Mouse (Mus musculus) lung, adult 18-20 months (tissue): ENCODE data around the gene Vav2.

Experiments used
- DNase-seq, 2 experiments: peaks; one replicate each; pipeline ENCODE4 v3.0.0; 2022; ENCODE audit warnings: mixed read lengths in 2 of 2

Gene Vav2

DNA sequence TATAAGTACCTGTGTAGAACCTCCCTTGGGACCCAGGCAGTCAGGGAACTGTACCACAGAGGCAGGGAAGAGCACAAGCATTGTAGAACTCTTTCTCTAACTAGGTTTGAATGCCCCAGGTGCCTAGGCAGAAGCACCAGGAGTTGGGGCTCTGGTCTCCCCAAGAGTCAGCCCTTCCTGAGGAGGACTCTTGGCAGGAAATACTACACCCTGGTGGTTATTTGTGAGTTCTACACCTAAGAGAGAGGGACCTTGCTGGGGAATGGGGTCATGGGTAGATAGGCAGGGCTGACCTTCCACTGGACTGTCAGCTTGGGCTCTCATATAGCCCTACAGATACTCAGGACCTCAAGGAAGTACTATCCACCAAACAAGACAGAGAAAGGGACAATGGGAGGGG is 175.4 kb downstream of the Vav2 start:
- DNase-seq, result no peak

DNA sequence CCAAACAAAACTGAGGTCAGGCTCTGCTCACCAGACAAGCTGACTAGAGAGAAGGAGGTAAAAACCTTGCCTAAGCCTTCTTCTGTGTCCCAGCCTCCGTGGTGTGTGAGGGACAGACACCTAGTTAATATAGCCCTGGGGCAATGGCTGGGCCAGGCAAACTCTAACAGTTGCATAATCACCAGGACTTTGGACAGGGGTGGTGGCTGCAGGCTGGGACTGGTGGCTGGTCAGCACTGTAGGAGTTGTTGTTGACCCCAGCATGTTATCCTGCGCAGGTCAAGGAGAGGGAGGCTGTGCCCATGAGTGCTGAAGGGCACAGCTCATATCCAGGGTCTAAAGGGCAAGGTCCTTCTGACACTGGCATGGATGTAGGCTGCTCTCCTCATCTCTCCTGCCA is 178.6 kb downstream of the Vav2 start, which contains the start of gene Sardh:
TSS of gene Sardh (minus strand) at position 127 of the 400 bp plus-strand sequence.
- DNase-seq, result no peak

DNA sequence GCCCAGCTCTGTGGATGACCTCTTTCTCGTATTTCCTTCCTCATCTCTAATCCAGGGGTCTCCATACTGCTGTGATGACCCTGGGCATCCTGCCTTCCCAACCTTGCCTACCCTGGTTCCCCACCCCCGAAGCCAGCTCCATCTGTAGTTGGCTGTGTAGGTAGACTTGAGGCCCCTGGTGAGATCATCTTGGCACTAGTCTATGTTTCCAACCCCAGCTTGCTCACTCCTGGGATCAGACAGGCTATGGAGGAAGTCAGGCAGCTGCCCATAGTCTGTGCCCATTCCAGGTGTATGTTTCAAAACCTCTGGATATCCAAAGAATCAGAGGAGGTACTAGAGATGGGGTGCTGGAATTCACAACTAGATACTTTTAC is 179.4 kb downstream of the Vav2 start:
- DNase-seq, result no peak

DNA sequence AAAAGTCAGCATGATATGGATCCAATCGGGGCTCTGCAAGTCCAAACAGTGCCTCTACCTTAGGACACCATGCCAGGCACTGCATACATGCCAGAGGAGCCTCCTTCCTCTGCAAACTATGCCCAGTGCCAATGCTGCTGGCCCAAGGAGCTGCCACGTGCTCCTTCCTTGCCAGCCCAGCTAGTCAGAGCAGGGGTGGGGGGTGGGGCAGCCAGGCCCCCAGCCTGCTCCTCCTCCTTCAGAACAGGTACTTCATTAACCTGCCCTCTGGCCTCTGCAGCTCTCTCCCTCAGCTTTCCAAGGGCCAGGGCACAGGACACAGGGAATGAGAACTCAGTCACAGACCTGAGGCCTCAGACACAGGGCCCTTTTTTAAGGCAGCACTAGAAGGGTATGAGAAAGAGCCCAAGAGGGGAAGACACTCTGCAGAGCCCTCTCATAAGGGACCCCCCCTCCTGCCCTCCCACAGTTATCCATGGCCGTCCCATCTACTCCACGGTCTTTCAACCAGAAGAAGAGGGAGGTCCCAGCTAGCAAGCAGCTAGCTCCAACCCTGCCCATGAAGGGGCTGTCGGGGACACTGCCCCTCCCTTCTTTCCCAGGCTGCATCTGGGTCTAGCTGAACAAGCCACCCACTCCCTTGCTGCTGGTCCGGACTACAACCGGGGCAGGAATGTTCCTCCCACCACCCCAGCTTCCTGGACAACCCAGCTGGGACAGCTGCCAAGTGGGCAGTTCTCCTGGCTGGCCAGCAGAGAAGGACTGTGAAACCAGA is 179.9 kb downstream of the Vav2 start:
- peak; percentile 91 to 94 for DNase-seq

DNA sequence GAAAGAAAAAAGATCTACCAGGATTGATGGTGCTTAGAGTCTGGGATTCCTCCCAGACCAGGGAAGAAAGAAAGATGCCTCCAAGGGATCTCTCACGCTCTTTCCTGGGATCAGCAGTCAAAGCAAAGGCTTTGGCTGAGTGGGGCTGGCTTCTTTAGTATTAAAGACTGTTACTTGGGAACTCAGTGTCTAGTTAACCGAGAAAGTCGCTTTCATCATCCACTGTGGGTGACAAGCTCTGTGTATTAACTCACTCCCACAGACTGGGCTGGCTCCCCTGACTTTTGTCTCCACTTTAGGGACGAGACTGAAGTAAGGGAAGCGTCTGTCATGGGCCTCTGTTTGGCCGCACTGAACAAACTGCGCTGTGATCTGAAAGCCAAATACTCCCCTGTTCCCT is 180.9 kb downstream of the Vav2 start:
- no peak for DNase-seq

DNA sequence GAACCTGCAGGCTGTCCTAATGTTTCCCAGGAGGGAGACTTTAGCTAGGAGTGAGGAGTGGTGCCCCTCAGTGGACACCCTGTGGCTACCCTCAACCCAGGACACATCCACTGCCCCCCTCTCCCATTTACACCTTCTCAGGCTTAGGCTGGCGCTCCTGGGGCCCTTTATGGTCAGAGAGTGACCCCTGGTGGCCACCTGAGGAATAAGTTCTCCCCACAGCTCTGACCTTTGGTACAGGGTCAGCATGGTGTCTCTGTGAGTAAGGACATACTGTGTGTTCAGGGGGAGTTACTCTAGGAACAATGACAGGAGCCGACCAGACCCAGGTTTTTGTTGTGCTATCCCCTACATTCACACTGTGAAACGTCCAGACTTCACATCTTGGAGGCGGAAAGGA is 189.5 kb downstream of the Vav2 start:
- peak; percentile 56 to 64 for DNase-seq

DNA sequence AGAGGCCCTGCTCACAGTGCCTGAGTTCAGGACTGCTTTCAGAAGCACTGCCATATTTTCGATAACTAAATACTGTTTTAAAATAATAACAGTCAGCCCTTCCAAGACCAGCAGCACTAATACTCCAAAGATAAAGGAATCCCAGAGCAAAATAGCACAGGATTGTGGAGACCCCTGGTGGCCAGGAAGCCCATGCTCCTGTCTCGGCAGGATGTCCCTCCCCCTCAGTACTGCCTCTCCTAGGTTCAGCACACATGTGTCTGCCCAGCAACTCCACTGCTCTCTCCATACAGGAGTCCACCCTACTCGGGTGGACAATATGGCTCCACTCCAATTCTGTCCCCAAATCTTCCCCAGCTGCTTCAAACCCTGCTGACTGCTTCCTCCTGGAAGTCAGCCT is 191.1 kb downstream of the Vav2 start:
- peak; percentile 23 to 34 for DNase-seq

DNA sequence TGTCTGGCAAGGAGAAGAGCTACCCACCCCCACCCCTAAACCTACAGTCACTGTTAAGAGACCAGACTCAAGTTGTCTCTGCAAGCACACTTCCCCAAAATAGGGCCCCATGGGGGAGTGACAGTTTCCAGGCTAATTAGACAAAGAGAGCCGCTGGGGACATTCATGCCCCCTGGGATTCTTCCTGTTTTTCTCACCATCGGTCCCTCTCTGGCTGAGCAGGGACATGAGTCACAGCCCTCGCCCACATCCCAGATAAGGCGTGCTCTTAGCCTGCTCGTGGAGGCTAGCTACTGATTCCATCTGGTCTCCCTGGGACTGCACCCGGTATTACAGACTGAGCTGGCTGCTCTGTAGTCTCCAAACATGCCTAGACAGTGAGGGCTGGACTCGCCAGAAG is 194.5 kb downstream of the Vav2 start:
- DNase-seq, result peak; percentile 21 to 33

DNA sequence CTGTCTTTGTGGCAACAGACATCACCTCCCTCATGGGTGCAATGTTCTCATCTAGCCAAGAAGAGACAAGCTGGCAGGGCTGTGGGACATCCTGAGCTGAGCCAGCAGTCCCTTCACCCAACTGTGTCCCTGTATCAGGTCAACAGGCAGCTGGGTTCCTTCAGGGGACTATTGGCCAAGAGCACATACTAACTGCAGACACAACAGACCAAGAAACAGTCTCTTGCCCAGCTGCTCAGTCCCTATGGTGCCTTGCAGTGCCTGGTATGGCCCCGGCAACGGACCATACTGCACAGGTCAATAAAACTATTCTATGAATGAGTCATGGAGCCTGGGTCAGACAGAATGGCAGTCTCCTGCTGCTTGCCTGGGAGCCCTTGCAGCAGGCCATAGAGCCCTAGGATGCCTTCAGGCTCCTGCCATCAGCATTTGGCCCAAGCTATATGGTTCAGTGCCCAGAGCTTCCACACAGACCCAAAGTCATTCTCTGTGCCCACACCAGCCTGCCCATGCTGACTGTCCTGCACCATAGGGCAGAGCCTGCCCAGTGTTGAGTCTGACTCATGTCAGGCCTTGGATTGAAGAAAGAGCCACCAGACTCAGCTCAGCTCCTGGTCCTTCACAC is 197.2 kb downstream of the Vav2 start:
- peak in 1 of 2 experiments; percentile 29 for DNase-seq

DNA sequence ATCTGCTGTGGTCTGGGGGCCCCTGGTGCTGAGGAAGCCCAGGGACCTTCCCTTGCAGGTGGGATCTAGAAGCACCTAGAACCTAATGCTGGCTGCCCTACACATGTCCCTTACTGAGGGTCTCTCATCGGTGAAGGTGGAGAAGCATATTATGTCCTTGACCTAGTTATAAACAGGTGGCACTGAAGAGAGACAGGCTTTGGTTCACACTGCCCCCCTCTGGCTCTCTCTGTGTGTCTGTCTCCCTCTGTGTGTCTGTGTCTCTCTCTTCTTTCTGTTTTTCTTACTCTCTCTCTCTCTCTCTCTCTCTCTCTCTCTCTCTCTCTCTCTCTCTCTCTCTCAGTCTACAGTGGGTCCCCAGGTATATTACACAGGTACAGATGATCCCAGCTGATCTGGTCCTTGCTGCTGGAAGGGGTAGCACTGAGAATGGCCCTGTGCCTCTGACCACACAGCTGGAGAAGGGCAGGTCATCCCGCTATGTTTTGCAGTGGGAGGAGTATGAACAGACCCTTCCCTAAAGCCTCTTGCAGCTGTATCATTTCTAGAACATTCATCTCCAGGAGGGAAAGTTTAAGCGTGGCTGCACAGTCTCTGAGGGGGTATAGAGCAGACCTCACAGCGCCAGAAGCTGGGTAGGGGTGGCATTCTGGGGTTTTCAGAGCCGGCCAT is 197.9 kb downstream of the Vav2 start:
- DNase-seq, result no peak

DNA sequence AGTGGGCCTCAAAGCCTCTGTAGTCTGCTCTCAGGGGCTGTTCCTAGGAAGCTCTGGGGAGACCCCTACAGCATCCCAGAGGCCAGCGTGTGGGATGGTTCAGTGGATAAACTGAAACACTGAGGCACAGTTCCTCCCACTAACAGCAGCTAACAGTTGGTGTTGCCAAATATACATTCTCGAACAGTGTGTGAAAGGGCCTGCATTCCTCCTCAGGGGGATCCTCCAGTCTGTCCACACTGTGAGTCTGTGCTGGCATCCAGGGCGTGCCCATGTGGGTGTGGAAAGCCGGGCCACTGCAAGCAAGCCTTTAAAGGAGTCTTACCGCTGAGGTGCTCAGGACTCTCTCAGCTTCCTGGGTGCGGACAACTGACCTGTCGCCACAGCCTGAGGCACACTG is 200.3 kb downstream of the Vav2 start:
- DNase-seq, result no peak

DNA sequence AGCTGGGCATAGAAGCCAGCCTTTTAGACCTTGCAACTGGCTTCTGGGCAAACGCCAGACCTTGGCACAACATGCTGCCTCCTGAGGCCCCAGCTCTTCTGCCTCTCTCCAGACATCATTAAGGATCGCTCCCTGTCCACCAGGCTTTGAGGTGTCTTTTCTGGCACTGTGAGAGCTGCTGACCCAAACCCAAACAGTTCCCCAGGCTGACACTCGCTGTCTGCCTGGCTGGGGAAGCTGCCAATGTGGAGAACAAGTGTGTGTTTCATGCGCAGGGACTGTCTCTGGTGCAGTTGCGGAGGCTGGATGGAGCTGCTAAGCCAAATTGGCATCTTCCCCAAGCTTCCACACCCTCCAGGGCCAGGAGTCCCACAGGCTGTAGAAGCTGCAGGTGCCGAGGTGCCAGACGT is 203.8 kb downstream of the Vav2 start:
- no peak for DNase-seq

DNA sequence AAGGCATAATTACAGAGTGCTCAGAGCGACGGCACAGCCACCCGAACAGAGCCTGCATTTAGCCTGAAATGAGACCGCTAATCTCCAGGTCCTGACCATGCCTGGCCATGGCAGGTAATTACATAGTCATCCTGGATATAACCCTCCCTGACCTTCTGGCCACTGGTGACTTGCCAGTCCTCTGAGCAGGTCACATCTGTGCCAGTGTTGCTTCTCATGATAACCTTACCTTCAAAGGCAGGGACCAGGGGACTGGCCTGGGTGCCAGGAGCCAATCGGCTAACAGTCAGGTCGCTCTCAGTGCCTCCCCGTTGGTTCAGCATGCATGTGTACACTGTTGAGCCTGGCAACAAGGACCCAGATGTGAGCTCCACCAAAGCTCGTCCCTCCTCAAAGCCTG is 208.3 kb downstream of the Vav2 start:
- no peak for DNase-seq

DNA sequence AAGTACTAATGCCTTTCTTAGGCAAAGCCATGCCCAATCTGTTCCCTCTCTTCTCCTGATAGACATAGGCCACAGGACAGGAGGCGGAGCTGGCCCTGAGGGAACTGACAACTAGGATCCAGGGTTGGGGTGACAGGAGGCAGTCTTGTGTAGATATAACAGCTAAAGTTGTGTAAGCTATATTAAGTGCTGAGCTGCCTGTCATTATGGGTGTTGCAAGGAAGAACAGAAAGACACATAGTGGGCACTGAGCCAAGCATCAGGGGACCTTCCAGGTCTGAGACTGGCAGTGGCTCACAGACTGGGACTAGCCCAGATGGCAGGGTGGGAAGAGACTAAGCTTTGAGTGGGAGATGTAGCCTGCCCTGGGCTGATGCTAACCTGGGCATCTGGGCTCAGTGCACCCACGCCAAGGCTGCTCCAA is 208.7 kb downstream of the Vav2 start:
- DNase-seq, result no peak

DNA sequence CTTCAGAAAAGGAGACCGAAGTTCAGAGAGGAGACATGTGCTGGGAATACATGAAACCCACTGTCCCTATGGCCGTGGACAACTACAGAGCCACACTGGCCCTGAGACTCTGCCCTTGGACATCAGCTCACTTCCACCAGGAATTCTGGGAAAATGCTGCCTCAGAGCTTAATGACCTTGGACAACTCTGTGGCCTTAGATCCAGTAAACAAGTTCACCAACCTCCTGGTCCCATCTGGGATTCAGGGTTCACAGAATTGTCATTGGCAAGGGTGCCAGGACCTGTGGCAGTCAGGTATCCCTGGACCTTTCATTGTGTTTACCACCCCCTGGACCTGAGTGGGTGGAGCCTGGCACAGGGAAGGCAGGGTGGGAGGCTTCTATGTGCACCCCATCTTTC is 211.3 kb downstream of the Vav2 start:
- no peak for DNase-seq
